Comparison of ENCODE assay signal across 10 mouse cellular contexts in genomic region chr8:54153240-54153639, GRCm38 (mm10).
DNase-seq lines count a peak whose midpoint lies in the region; TF ChIP-seq lines count a peak whose summit lies in the region.
"Had no signal": no experiment of that assay in that cellular context is flagged by ENCODE, and none has a peak within 500 bp of the region (broad histone marks: within the 10 kb centered on the region; RNA-seq: fewer than 3 reads in every experiment).

No protein-coding gene starts in this region.

- WGBS in lung, adult 2 months, result 50% methylated on average over 4 of the region's 4 CpGs
- 39% methylated on average over 4 of the region's 4 CpGs for WGBS in small intestine, adult 2 months

- no peaks in the 10 kb centered on the region for H3K27me3 ChIP-seq in small intestine, adult 2 months (ENCODE audit: control insufficient read depth, insufficient read depth, low read length)
- H3K27me3 ChIP-seq: heart, embryonic 15.5 days had no signal

- no peaks in the 10 kb centered on the region for H3K36me3 ChIP-seq in small intestine, adult 2 months (ENCODE audit: control insufficient read depth, insufficient read depth, low read length)
- H3K36me3 ChIP-seq: G1E; heart, embryonic 15.5 days had no signal

- peak; percentile 12 for DNase-seq in gastrocnemius, adult 18-20 months (ENCODE audit: low spot score)
- DNase-seq in gastrocnemius, postnatal 25 days, result no peak
- peak; percentile 33 for DNase-seq in urinary bladder, postnatal 14 days (ENCODE audit: low spot score)
- no peak for DNase-seq in urinary bladder, postnatal 4 days (ENCODE audit: low spot score in 2 of 2)
- DNase-seq in embryo, embryonic 11.5 days (ENCODE audit: low read depth, low spot score), result peak; percentile 17
- DNase-seq in kidney, adult 9 months, result peak; percentile 66
- DNase-seq in lung, adult 2 months, result peak; percentile 24

- no peak overlapping the region for H3K27ac ChIP-seq in small intestine, adult 2 months (ENCODE audit: insufficient read depth, low read depth, low read length)
- H3K27ac ChIP-seq: heart, embryonic 15.5 days had no signal

- no peak for TF ChIP-seq POLR2A in lung, adult 2 months (IDR thresholded peaks at IDR 0.05; ENCODE audit: borderline replicate concordance, extremely low read depth, low read depth, low read length)
- TF ChIP-seq POLR2A in small intestine, adult 2 months (IDR thresholded peaks at IDR 0.05; ENCODE audit: low read depth, low read length), result no peak

- no peaks in the 10 kb centered on the region for H3K4me1 ChIP-seq in lung, adult 2 months (ENCODE audit: control insufficient read depth, insufficient read depth, low read length)
- H3K4me1 ChIP-seq in small intestine, adult 2 months (ENCODE audit: control insufficient read depth, insufficient read depth, insufficient read length, low read length), result no peaks in the 10 kb centered on the region
- H3K4me1 ChIP-seq: heart, embryonic 15.5 days had no signal

- TF ChIP-seq CTCF in lung, adult 2 months (IDR thresholded peaks at IDR 0.05; ENCODE audit: insufficient read depth, low read length), result peak; percentile 56
- TF ChIP-seq CTCF in small intestine, adult 2 months (IDR thresholded peaks at IDR 0.05; ENCODE audit: extremely low read depth, insufficient read length, insufficient replicate concordance, low read depth, low read length), result peak; percentile 55; the same call in 1 of the 2 replicates

- H3K4me3 ChIP-seq in lung, adult 2 months (replicated peaks; ENCODE audit: extremely low read depth, low read depth, low read length), result no peak overlapping the region
- H3K4me3 ChIP-seq in small intestine, adult 2 months (ENCODE audit: low read depth, low read length), result no peak overlapping the region
- H3K4me3 ChIP-seq: heart, embryonic 15.5 days had no signal

Comparison
In these comparisons a context has a peak if more than half of its experiments do, and no peak if none do; other contexts are left out.
1. DNase-seq: peak in gastrocnemius, adult 18-20 months (single experiment), urinary bladder, postnatal 14 days (single experiment), embryo, embryonic 11.5 days (single experiment), kidney, adult 9 months (single experiment) and lung, adult 2 months (single experiment); none in gastrocnemius, postnatal 25 days (single experiment) and urinary bladder, postnatal 4 days (0 of 2).